Mouse (Mus musculus): ENCODE measurements around the gene Olfr1247. TPM values are rescaled to one million over a fixed set of nuclear protein-coding genes. Genes with fewer than 3 reads are reported as not detected.
"Not testable (repeated sequence)": the region's sequence is repeated elsewhere in the genome, so short reads cannot be mapped to it uniquely, and the experiment has no call there.

The Olfr1247 gene
- not detected in 2 replicates for polyA plus RNA-seq (2012; rRNA removed)
- not detected in 2 replicates for polyA plus RNA-seq (2014; fragmentation: Nextera tagmentation; extraction: Ambion mirVana)

DNA sequence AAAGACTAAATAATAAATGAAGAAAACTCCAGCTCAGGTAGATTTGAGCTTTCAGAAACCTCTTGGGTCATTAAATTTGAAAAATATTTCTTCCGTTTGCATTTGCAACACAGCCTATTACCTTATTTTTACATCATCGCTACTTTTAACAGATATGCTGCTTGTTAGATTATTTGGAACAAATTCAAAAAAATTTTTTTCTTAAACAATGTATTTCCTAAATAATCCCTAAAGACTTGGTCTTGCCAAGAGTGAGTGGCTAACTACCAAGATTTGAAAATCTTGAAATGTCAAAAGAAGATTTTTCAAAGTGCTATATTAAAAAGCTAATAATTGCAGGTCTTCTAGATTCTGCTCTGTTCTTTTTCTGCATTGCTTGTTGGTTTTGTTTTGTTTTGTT is at the start of gene Olfr1247:
Gene Olfr1247, minus strand, starts transcription at position 101 of the 400 bp plus-strand sequence.
- 76% methylated on average over 2 of the region's 2 CpGs for WGBS (ENCODE audit: insufficient replicate concordance)
- Histone ChIP-seq H3K36me3 (replicated peaks; ENCODE audit: control insufficient read depth, insufficient read depth, low read depth) (no peaks in the 10 kb centered on the region), H3K27me3 (ENCODE audit: control insufficient read depth, insufficient read depth, low read length) (no peaks in the 10 kb centered on the region), H3K27ac (no peak within 1 kb of the TSS), H3K4me3 (ENCODE audit: insufficient read depth in 1 of 2, low read depth in 2 of 2, low read length in 2 of 2) (no peak within 1 kb of the TSS), H3K9me3 (ENCODE audit: control insufficient read depth, low read length) (no peaks in the 10 kb centered on the region), H3K4me2 (ENCODE audit: low read depth) (no peak within 1 kb of the TSS), H3K4me1 (replicated peaks; ENCODE audit: control insufficient read depth in 2 of 2, insufficient read depth in 2 of 2, low read length in 1 of 2) (no peaks in the 10 kb centered on the region), H3K9ac (replicated peaks) (no peak within 1 kb of the TSS)
- TF ChIP-seq EP300 (IDR thresholded peaks at IDR 0.05; ENCODE audit: low read depth) (no peak), CTCF (IDR thresholded peaks at IDR 0.05; ENCODE audit: low read depth) (no peak)
- DNase-seq (ENCODE audit: low read depth in 3 of 3, low spot score in 3 of 3) (no peak), ATAC-seq (ENCODE audit: insufficient read depth) (no peak)

DNA sequence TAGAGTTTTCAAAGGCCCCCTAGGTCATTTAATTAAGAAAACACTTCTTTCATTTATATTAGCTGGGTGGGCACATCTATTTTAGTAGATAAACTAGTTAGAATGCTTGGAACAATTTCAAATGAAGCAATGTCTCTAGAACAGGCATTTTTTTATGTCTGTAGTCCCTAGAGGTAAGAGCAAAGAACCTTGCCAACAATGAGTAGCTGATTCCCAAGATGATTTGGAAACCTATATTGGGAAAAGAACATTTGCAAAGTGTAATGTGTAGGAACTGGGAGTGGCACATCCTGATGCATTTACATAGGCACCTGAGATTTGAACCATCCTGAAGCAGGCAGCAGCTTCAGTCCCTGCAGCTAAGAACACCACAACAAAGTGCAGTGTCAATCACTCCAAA is 47.4 kb upstream of the Olfr1247 start, which contains the start of gene Olfr1250:
Gene Olfr1250, minus strand, starts transcription at position 101 of the 400 bp plus-strand sequence.
- Histone ChIP-seq H3K9ac (replicated peaks) (no peak within 1 kb of the TSS), H3K27me3 (ENCODE audit: control insufficient read depth, insufficient read depth, low read length) (no peaks in the 10 kb centered on the region), H3K4me2 (ENCODE audit: low read depth) (no peak within 1 kb of the TSS), H3K4me3 (ENCODE audit: insufficient read depth in 1 of 2, low read depth in 2 of 2, low read length in 2 of 2) (no peak within 1 kb of the TSS), H3K36me3 (replicated peaks; ENCODE audit: control insufficient read depth, insufficient read depth, low read depth) (no peaks in the 10 kb centered on the region), H3K4me1 (replicated peaks; ENCODE audit: control insufficient read depth in 2 of 2, insufficient read depth in 2 of 2, low read length in 1 of 2) (no peaks in the 10 kb centered on the region), H3K9me3 (ENCODE audit: control insufficient read depth, low read length) (no peaks in the 10 kb centered on the region), H3K27ac (no peak within 1 kb of the TSS)
- ATAC-seq (ENCODE audit: insufficient read depth) (no peak), DNase-seq (ENCODE audit: low read depth in 3 of 3, low spot score in 3 of 3) (no peak)
- TF ChIP-seq CTCF (IDR thresholded peaks at IDR 0.05; ENCODE audit: low read depth) (no peak), EP300 (IDR thresholded peaks at IDR 0.05; ENCODE audit: low read depth) (no peak)

DNA sequence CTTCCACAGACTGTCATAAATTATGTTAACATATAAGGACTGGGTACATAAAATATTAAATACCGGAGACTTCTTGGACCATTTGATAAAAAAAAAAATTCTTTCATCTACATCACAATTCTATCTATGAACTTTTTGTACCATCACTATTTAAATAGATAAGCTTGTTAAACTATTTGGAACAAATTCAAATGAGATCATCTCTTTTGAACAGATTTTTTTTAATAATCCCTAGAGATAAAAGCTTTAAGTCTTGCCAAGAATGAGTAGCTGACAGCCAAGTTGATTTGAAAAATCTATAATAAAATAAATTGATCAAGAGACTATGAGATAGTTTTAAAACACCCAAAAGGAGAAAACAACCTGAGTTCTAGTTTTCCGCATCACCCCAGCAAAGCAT is 21.0 kb upstream of the Olfr1247 start, which contains the start of gene Olfr1249:
Gene Olfr1249, minus strand, starts transcription at position 101 of the 400 bp plus-strand sequence.
- Histone ChIP-seq H3K36me3 (replicated peaks; ENCODE audit: control insufficient read depth, insufficient read depth, low read depth) (no peaks in the 10 kb centered on the region), H3K27ac (no peak within 1 kb of the TSS), H3K4me2 (ENCODE audit: low read depth) (no peak within 1 kb of the TSS), H3K4me3 (ENCODE audit: insufficient read depth in 1 of 2, low read depth in 2 of 2, low read length in 2 of 2) (no peak within 1 kb of the TSS), H3K27me3 (ENCODE audit: control insufficient read depth, insufficient read depth, low read length) (no peaks in the 10 kb centered on the region), H3K4me1 (replicated peaks; ENCODE audit: control insufficient read depth in 2 of 2, insufficient read depth in 2 of 2, low read length in 1 of 2) (no peaks in the 10 kb centered on the region), H3K9me3 (ENCODE audit: control insufficient read depth, low read length) (no peaks in the 10 kb centered on the region), H3K9ac (replicated peaks) (no peak within 1 kb of the TSS)
- ATAC-seq (ENCODE audit: insufficient read depth) (no peak), DNase-seq (ENCODE audit: low read depth in 3 of 3, low spot score in 3 of 3) (no peak)
- WGBS (ENCODE audit: insufficient replicate concordance), result 68% methylated on average over 2 of the region's 2 CpGs
- TF ChIP-seq EP300 (IDR thresholded peaks at IDR 0.05; ENCODE audit: low read depth), result no peak
- no peak for TF ChIP-seq CTCF (IDR thresholded peaks at IDR 0.05; ENCODE audit: low read depth)

DNA sequence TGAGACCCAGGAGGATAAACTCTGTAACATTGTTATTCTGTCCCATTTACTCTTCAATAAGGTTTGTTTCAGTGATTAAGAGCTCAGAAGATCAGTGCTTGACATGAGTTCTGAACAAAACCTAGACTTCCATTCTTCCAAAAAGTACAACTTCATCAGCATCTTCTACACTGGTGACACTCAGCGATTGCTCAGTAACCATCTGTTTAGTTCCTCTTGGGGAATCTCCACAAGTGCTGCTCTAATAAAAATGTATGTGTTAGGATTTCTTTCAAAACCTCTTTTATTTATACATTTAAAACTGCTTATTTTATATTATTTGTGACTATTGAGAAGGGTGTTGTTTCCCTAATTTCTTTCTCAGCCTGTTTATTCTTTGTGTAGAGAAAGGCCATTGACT is 4.2 kb upstream of the Olfr1247 start, which contains the start of gene Olfr1248:
Gene Olfr1248, minus strand, starts transcription at position 101 of the 400 bp plus-strand sequence.
- DNase-seq (ENCODE audit: low read depth in 3 of 3, low spot score in 3 of 3); H3K4me1 ChIP-seq (replicated peaks; ENCODE audit: control insufficient read depth in 2 of 2, insufficient read depth in 2 of 2, low read length in 1 of 2); H3K36me3 ChIP-seq (replicated peaks; ENCODE audit: control insufficient read depth, insufficient read depth, low read depth); H3K4me3 ChIP-seq (ENCODE audit: insufficient read depth in 1 of 2, low read depth in 2 of 2, low read length in 2 of 2); H3K4me2 ChIP-seq (ENCODE audit: low read depth); H3K27ac ChIP-seq; ATAC-seq (ENCODE audit: insufficient read depth); H3K9me3 ChIP-seq (ENCODE audit: control insufficient read depth, low read length); H3K27me3 ChIP-seq (ENCODE audit: control insufficient read depth, insufficient read depth, low read length); H3K9ac ChIP-seq (replicated peaks): not testable (repeated sequence)
- 68% methylated on average over 1 of the region's 1 CpGs for WGBS (ENCODE audit: insufficient replicate concordance)

DNA sequence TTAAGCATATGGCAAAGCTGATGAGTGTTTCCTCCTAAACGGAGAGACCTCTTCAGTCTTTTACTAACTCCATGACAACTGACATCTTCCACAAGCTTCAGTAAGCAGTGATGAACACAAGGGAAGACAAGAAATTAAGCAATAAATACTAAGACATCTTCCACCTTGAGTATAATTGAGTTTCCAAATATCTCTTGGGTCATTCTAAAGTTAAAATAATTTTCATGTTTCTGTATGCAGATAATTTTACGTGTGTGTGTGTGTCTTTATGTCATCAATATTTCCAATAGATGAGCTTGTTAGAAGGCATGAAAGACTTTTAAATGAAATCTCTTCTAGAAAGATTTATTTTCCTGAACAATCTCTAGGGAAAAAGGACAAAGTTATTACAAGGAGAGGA is 20.9 kb downstream of the Olfr1247 start, which contains the start of gene Olfr1246:
Gene Olfr1246, minus strand, starts transcription at position 101 of the 400 bp plus-strand sequence.
- Histone ChIP-seq H3K4me3 (ENCODE audit: insufficient read depth in 1 of 2, low read depth in 2 of 2, low read length in 2 of 2) (no peak within 1 kb of the TSS), H3K4me2 (ENCODE audit: low read depth) (no peak within 1 kb of the TSS), H3K27ac (no peak within 1 kb of the TSS), H3K4me1 (replicated peaks; ENCODE audit: control insufficient read depth in 2 of 2, insufficient read depth in 2 of 2, low read length in 1 of 2) (no peaks in the 10 kb centered on the region), H3K9ac (replicated peaks) (no peak within 1 kb of the TSS), H3K27me3 (ENCODE audit: control insufficient read depth, insufficient read depth, low read length) (no peaks in the 10 kb centered on the region), H3K36me3 (replicated peaks; ENCODE audit: control insufficient read depth, insufficient read depth, low read depth) (no peaks in the 10 kb centered on the region), H3K9me3 (ENCODE audit: control insufficient read depth, low read length) (no peaks in the 10 kb centered on the region)
- 46% methylated on average over 2 of the region's 2 CpGs for WGBS (ENCODE audit: insufficient replicate concordance)
- DNase-seq (ENCODE audit: low read depth in 3 of 3, low spot score in 3 of 3) (no peak), ATAC-seq (ENCODE audit: insufficient read depth) (no peak)
- TF ChIP-seq EP300 (IDR thresholded peaks at IDR 0.05; ENCODE audit: low read depth), result no peak
- TF ChIP-seq CTCF (IDR thresholded peaks at IDR 0.05; ENCODE audit: low read depth), result no peak

All from liver, embryonic 14.5 days (tissue).